Mouse (Mus musculus): ENCODE measurements around the gene Cfap77. TPM values are rescaled to one million over a fixed set of nuclear protein-coding genes. Genes with fewer than 3 reads are reported as not detected.
"Not testable (repeated sequence)": the region's sequence is repeated elsewhere in the genome, so short reads cannot be mapped to it uniquely, and the experiment has no call there.

Cfap77 gene
- 0.22 and 0.28 TPM in 2 replicates for polyA plus RNA-seq (2016; fragmentation: Nextera tagmentation; extraction: Ambion mirVana)

GRCm38 (mm10) chr2:29054991-29055390 is at the start of gene Cfap77:
Gene Cfap77 (minus strand): TSS chr2:29055066.
- WGBS: under 1% methylated on average over 25 of the region's 25 CpGs
- no peaks in the 10 kb centered on the region for H3K9me3 ChIP-seq
- H3K4me1 ChIP-seq: peaks cover 8% of the 10 kb centered on the region
- peak within 1 kb of the TSS; percentile 43 for H3K4me3 ChIP-seq
- H3K36me3 ChIP-seq: no peaks in the 10 kb centered on the region
- H3K27ac ChIP-seq: no peak within 1 kb of the TSS
- peak within 1 kb of the TSS; percentile 52; the same call in 1 of the 2 replicates for H3K9ac ChIP-seq
- ATAC-seq (ENCODE audit: low FRiP score, low read depth): peak; percentile 27; the same call in 1 of the 2 replicates
- peaks cover 22% of the 10 kb centered on the region for H3K27me3 ChIP-seq (replicated peaks)
- peak within 1 kb of the TSS; percentile 83 for H3K4me2 ChIP-seq (replicated peaks)

GRCm38 (mm10) chr2:29102416-29103377 is 47.8 kb upstream of the Cfap77 start:
- WGBS: 92% methylated on average over 9 of the region's 10 CpGs
- not testable (repeated sequence) for H3K27me3 ChIP-seq (replicated peaks); H3K4me1 ChIP-seq; H3K4me2 ChIP-seq (replicated peaks); H3K36me3 ChIP-seq; H3K9me3 ChIP-seq; H3K4me3 ChIP-seq; H3K9ac ChIP-seq; ATAC-seq (ENCODE audit: low FRiP score, low read depth); H3K27ac ChIP-seq

- no peaks in the 10 kb centered on the region for H3K36me3 ChIP-seq
- 77% methylated on average over 7 of the region's 7 CpGs for WGBS
- peaks cover 3% of the 10 kb centered on the region; the same call in 1 of the 2 replicates for H3K4me1 ChIP-seq
- H3K4me3 ChIP-seq: no peak overlapping the region
- ATAC-seq (ENCODE audit: low FRiP score, low read depth): no peak
- no peaks in the 10 kb centered on the region for H3K9me3 ChIP-seq
- H3K4me2 ChIP-seq (replicated peaks): no peak overlapping the region
- no peaks in the 10 kb centered on the region for H3K27me3 ChIP-seq (replicated peaks)
- H3K27ac ChIP-seq: no peak overlapping the region
- H3K9ac ChIP-seq: no peak overlapping the region
Measured at GRCm38 (mm10) chr2:29100822-29101534, 46.1 kb upstream of the Cfap77 start.

GRCm38 (mm10) chr2:29099646-29100045 is 44.8 kb upstream of the Cfap77 start:
- Histone ChIP-seq H3K36me3 (no peaks in the 10 kb centered on the region), H3K9ac (no peak overlapping the region), H3K27ac (no peak overlapping the region), H3K4me2 (replicated peaks) (no peak overlapping the region), H3K4me1 (peaks cover 3% of the 10 kb centered on the region; the same call in 1 of the 2 replicates), H3K4me3 (no peak overlapping the region), H3K27me3 (replicated peaks) (no peaks in the 10 kb centered on the region), H3K9me3 (no peaks in the 10 kb centered on the region)
- WGBS: 91% methylated on average over 14 of the region's 14 CpGs
- no peak for ATAC-seq (ENCODE audit: low FRiP score, low read depth)

- Histone ChIP-seq H3K4me3 (no peak overlapping the region), H3K9ac (0 out of 2 replicates have a peak overlapping the region, but pooled peaks have one; percentile 13), H3K27ac (no peak overlapping the region), H3K9me3 (no peaks in the 10 kb centered on the region), H3K4me1 (peaks cover 3% of the 10 kb centered on the region; the same call in 1 of the 2 replicates), H3K27me3 (replicated peaks) (no peaks in the 10 kb centered on the region), H3K36me3 (no peaks in the 10 kb centered on the region), H3K4me2 (replicated peaks) (no peak overlapping the region)
- no peak for ATAC-seq (ENCODE audit: low FRiP score, low read depth)
- 35% methylated on average over 8 of the region's 8 CpGs for WGBS
Measured at GRCm38 (mm10) chr2:29098786-29099185, 43.9 kb upstream of the Cfap77 start.

GRCm38 (mm10) chr2:29097955-29098354 is 43.1 kb upstream of the Cfap77 start:
- H3K27ac ChIP-seq; ATAC-seq (ENCODE audit: low FRiP score, low read depth); H3K4me1 ChIP-seq; H3K4me2 ChIP-seq (replicated peaks); H3K4me3 ChIP-seq; H3K27me3 ChIP-seq (replicated peaks); H3K36me3 ChIP-seq; H3K9me3 ChIP-seq; H3K9ac ChIP-seq: not testable (repeated sequence)
- 91% methylated on average over 5 of the region's 5 CpGs for WGBS

GRCm38 (mm10) chr2:29097465-29097864 is 42.6 kb upstream of the Cfap77 start:
- no peak for ATAC-seq (ENCODE audit: low FRiP score, low read depth)
- Histone ChIP-seq H3K9me3 (no peaks in the 10 kb centered on the region), H3K27me3 (replicated peaks) (no peaks in the 10 kb centered on the region), H3K36me3 (no peaks in the 10 kb centered on the region), H3K4me1 (peaks cover 3% of the 10 kb centered on the region; the same call in 1 of the 2 replicates), H3K27ac (no peak overlapping the region), H3K4me3 (no peak overlapping the region), H3K9ac (no peak overlapping the region), H3K4me2 (replicated peaks) (no peak overlapping the region)
- WGBS: 79% methylated on average over 3 of the region's 3 CpGs

- no peaks in the 10 kb centered on the region for H3K36me3 ChIP-seq
- H3K4me2 ChIP-seq (replicated peaks): no peak overlapping the region
- peaks cover 3% of the 10 kb centered on the region; the same call in 1 of the 2 replicates for H3K4me1 ChIP-seq
- H3K4me3 ChIP-seq: no peak overlapping the region
- no peak overlapping the region for H3K9ac ChIP-seq
- no peak for ATAC-seq (ENCODE audit: low FRiP score, low read depth)
- no peaks in the 10 kb centered on the region for H3K9me3 ChIP-seq
- H3K27ac ChIP-seq: no peak overlapping the region
- no peaks in the 10 kb centered on the region for H3K27me3 ChIP-seq (replicated peaks)
- 73% methylated on average over 4 of the region's 4 CpGs for WGBS
Measured at GRCm38 (mm10) chr2:29096751-29097150, 41.9 kb upstream of the Cfap77 start.

- no peaks in the 10 kb centered on the region for H3K36me3 ChIP-seq
Measured at GRCm38 (mm10) chr2:29095674-29096073, 40.8 kb upstream of the Cfap77 start.

GRCm38 (mm10) chr2:29089276-29089675 is 34.4 kb upstream of the Cfap77 start:
- H3K9me3 ChIP-seq; ATAC-seq (ENCODE audit: low FRiP score, low read depth); H3K4me1 ChIP-seq; H3K9ac ChIP-seq; H3K4me2 ChIP-seq (replicated peaks); H3K27me3 ChIP-seq (replicated peaks); H3K4me3 ChIP-seq; H3K27ac ChIP-seq: not testable (repeated sequence)
- H3K36me3 ChIP-seq: peaks cover 30% of the 10 kb centered on the region
- WGBS: 81% methylated on average over 6 of the region's 6 CpGs

More at GRCm38 (mm10) chr2:29095674-29096073, 40.8 kb upstream of the Cfap77 start:
- peaks cover 3% of the 10 kb centered on the region; the same call in 1 of the 2 replicates for H3K4me1 ChIP-seq
- H3K27ac ChIP-seq: no peak overlapping the region
- ATAC-seq (ENCODE audit: low FRiP score, low read depth): no peak
- 91% methylated on average over 8 of the region's 8 CpGs for WGBS
- H3K9ac ChIP-seq: no peak overlapping the region
- H3K4me3 ChIP-seq: no peak overlapping the region
- no peaks in the 10 kb centered on the region for H3K27me3 ChIP-seq (replicated peaks)
- H3K4me2 ChIP-seq (replicated peaks): no peak overlapping the region
- H3K9me3 ChIP-seq: no peaks in the 10 kb centered on the region

- H3K4me3 ChIP-seq: no peak overlapping the region
- no peaks in the 10 kb centered on the region for H3K9me3 ChIP-seq
- H3K27me3 ChIP-seq (replicated peaks): no peaks in the 10 kb centered on the region
- H3K9ac ChIP-seq: no peak overlapping the region
- WGBS: 95% methylated on average over 7 of the region's 7 CpGs
- no peaks in the 10 kb centered on the region for H3K4me1 ChIP-seq
- H3K4me2 ChIP-seq (replicated peaks): no peak overlapping the region
- H3K36me3 ChIP-seq: peaks cover 62% of the 10 kb centered on the region
- no peak overlapping the region for H3K27ac ChIP-seq
- no peak for ATAC-seq (ENCODE audit: low FRiP score, low read depth)
Measured at GRCm38 (mm10) chr2:29086026-29086425, 31.2 kb upstream of the Cfap77 start.

GRCm38 (mm10) chr2:29081965-29082364 is 27.1 kb upstream of the Cfap77 start:
- WGBS: 73% methylated on average over 3 of the region's 3 CpGs
- Histone ChIP-seq H3K9ac (no peak overlapping the region), H3K9me3 (no peaks in the 10 kb centered on the region), H3K36me3 (peaks cover 89% of the 10 kb centered on the region), H3K4me1 (no peaks in the 10 kb centered on the region), H3K27me3 (replicated peaks) (no peaks in the 10 kb centered on the region), H3K4me3 (no peak overlapping the region), H3K4me2 (replicated peaks) (no peak overlapping the region), H3K27ac (no peak overlapping the region)
- ATAC-seq (ENCODE audit: low FRiP score, low read depth): no peak
